Comparison of ENCODE assay signal across 9 mouse cellular contexts in genomic region chr17:53402689-53403306, GRCm38 (mm10).
DNase-seq lines count a peak whose midpoint lies in the region; ATAC-seq and TF ChIP-seq lines count a peak whose summit lies in the region.
"Had no signal": no experiment of that assay in that cellular context is flagged by ENCODE, and none has a peak within 500 bp of the region (broad histone marks: within the 10 kb centered on the region; RNA-seq: fewer than 3 reads in every experiment).

No protein-coding gene starts in this region.

- WGBS in heart, embryonic 10.5 days, result 26% methylated on average over 10 of the region's 10 CpGs

- H3K4me3 ChIP-seq in E14TG2a.4 (replicated peaks; ENCODE audit: low read length), result no peak overlapping the region
- 0 out of 2 replicates have a peak overlapping the region, but pooled peaks have one; percentile 18 for H3K4me3 ChIP-seq in heart, embryonic 10.5 days
- H3K4me3 ChIP-seq: hindbrain, embryonic 15.5 days had no signal

- ATAC-seq in megakaryocyte progenitor cell, adult 5-6 weeks (replicated peaks; ENCODE audit: poor library complexity), result peak; percentile 90

- H3K27ac ChIP-seq in heart, embryonic 10.5 days, result no peak overlapping the region
- H3K27ac ChIP-seq: hindbrain, embryonic 15.5 days had no signal

- H3K9me3 ChIP-seq in E14TG2a.4 (ENCODE audit: low read length), result no peaks in the 10 kb centered on the region
- H3K9me3 ChIP-seq in heart, embryonic 10.5 days, result no peaks in the 10 kb centered on the region
- H3K9me3 ChIP-seq: hindbrain, embryonic 15.5 days had no signal

- peak; percentile 56 for TF ChIP-seq CTCF in E14TG2a.4 (conservative IDR thresholded peaks at IDR 0.05; ENCODE audit: low read length)

- DNase-seq in cerebellum, adult 18-20 months, result peak; percentile 16 to 18
- no peak for DNase-seq in cerebellum, adult 9-11 months
- peak; percentile 2 for DNase-seq in cerebellum, adult 8-10 months
- no peak for DNase-seq in heart, embryonic 10.5 days (ENCODE audit: low spot score)
- DNase-seq in layer of hippocampus, postnatal 25 days (ENCODE audit: extremely low spot score in 1 of 2, low spot score in 1 of 2), result peak; percentile 29 to 66
- DNase-seq in thymus, postnatal 36 days, result peak; percentile 20 to 32

- no peaks in the 10 kb centered on the region for H3K36me3 ChIP-seq in E14TG2a.4 (ENCODE audit: insufficient read depth, low read length)
- H3K36me3 ChIP-seq in heart, embryonic 10.5 days, result no peaks in the 10 kb centered on the region
- H3K36me3 ChIP-seq: hindbrain, embryonic 15.5 days had no signal

- H3K27me3 ChIP-seq in E14TG2a.4 (ENCODE audit: insufficient read depth, low read length), result no peaks in the 10 kb centered on the region
- H3K27me3 ChIP-seq in heart, embryonic 10.5 days (ENCODE audit: insufficient read depth, poor library complexity, severe bottlenecking), result no peaks in the 10 kb centered on the region
- H3K27me3 ChIP-seq: hindbrain, embryonic 15.5 days had no signal

- peaks cover 5% of the 10 kb centered on the region for H3K4me1 ChIP-seq in E14TG2a.4 (replicated peaks; ENCODE audit: low read depth, low read length)
- H3K4me1 ChIP-seq in heart, embryonic 10.5 days, result no peaks in the 10 kb centered on the region
- H3K4me1 ChIP-seq: hindbrain, embryonic 15.5 days had no signal

Comparison
In these comparisons a context has a peak if more than half of its experiments do, and no peak if none do; other contexts are left out.
1. DNase-seq: peak in cerebellum, adult 18-20 months (2 of 2), cerebellum, adult 8-10 months (single experiment), layer of hippocampus, postnatal 25 days (2 of 2) and thymus, postnatal 36 days (2 of 2); none in cerebellum, adult 9-11 months (single experiment) and heart, embryonic 10.5 days (single experiment).